Mouse (Mus musculus): ENCODE measurements around the gene Mapkap1. TPM values are rescaled to one million over a fixed set of nuclear protein-coding genes. Genes with fewer than 3 reads are reported as not detected.
"Not testable (repeated sequence)": the region's sequence is repeated elsewhere in the genome, so short reads cannot be mapped to it uniquely, and the experiment has no call there.

Mapkap1 gene
- polyA plus RNA-seq, 1 experiment from 2014 or later: 54.5 TPM

DNA sequence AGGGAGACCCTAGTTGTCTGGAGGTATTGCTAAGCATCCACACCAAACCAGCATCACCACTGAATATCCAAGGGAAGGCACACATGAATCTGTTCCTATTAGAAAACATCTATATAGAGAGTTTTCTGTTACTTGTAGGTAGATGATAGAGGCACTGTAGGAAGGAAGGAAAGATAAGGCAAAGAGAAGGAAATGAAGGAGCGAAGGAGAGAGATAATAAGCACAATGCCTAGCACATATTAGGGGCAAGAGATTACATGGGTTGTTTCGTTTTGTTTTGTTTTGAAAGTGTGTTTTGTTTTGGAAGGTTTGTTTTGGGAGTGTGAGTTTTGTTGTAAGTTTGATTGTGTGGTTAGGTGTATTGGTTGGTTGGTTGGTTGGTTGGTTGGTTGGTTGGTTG lies 27.6 kb upstream of the Mapkap1 start:
- ATAC-seq (ENCODE audit: extremely low read depth, insufficient number of reproducible peaks, low FRiP score, low TSS enrichment): no peak

DNA sequence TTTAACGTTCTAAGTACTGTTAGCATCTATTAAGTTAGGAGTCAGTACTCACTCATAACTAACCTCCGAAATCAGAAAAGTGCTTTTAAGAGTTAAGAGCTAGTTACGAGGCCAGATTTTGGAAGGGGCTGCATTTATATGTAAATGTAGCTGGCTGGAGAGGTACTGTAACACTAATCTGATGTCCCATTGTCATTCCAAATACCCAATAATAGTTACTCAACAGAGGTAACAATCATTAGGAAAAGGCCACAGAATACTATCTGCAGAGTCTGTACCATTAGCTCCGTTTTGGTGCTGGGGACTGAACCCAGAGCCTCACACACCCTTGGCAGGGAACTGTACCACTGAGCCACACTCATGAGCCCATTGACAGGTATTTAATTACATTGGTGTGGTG lies 7.0 kb upstream of the Mapkap1 start:
- WGBS: 51% methylated on average over 4 of the region's 4 CpGs
- no peak overlapping the region for H3K4me2 ChIP-seq
- H3K27me3 ChIP-seq (replicated peaks): no peaks in the 10 kb centered on the region
- H3K9me3 ChIP-seq: no peaks in the 10 kb centered on the region
- H3K4me3 ChIP-seq: no peak overlapping the region
- no peak overlapping the region for H3K27ac ChIP-seq (replicated peaks)
- no peak for ATAC-seq (ENCODE audit: extremely low read depth, insufficient number of reproducible peaks, low FRiP score, low TSS enrichment)
- H3K4me1 ChIP-seq: no peaks in the 10 kb centered on the region
- no peaks in the 10 kb centered on the region for H3K36me3 ChIP-seq
- H3K9ac ChIP-seq: no peak overlapping the region

More for the DNA sequence above, 27.6 kb upstream of the Mapkap1 start:
- no peak overlapping the region for H3K4me2 ChIP-seq
- WGBS: 60% methylated on average over 2 of the region's 2 CpGs
- H3K4me3 ChIP-seq: no peak overlapping the region
- H3K36me3 ChIP-seq: no peaks in the 10 kb centered on the region
- peaks cover under 1% of the 10 kb centered on the region for H3K4me1 ChIP-seq
- no peak overlapping the region for H3K9ac ChIP-seq
- H3K27ac ChIP-seq (replicated peaks): no peak overlapping the region
- H3K27me3 ChIP-seq (replicated peaks): no peaks in the 10 kb centered on the region
- H3K9me3 ChIP-seq: no peaks in the 10 kb centered on the region

DNA sequence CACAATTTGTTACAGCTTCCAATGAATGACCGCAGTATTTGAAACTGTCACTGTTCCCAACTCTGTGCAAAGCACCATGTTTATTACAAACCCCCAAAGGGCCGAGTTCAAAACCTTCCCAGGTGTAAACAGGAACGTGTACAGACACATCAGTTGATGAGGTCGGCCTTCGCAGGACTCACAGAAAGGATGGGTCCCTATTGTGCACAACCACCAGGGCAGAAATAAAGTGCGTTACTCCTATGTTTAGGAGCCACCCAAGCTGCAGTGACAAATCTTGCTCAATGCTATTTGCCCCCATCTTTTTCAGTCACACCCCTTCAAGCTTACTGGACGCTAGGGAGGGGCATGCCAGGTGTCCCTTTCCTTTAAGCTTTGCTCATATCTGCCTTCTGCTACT lies 1.0 kb downstream of the Mapkap1 start:
- Histone ChIP-seq H3K9ac (peak overlapping the region; percentile 94), H3K4me3 (peak overlapping the region; percentile 86), H3K27ac (replicated peaks) (no peak overlapping the region), H3K36me3 (no peaks in the 10 kb centered on the region), H3K4me1 (peaks cover 21% of the 10 kb centered on the region), H3K4me2 (peak overlapping the region; percentile 84), H3K27me3 (replicated peaks) (no peaks in the 10 kb centered on the region), H3K9me3 (no peaks in the 10 kb centered on the region)
- ATAC-seq (ENCODE audit: extremely low read depth, insufficient number of reproducible peaks, low FRiP score, low TSS enrichment): no peak
- 41% methylated on average over 7 of the region's 7 CpGs for WGBS

DNA sequence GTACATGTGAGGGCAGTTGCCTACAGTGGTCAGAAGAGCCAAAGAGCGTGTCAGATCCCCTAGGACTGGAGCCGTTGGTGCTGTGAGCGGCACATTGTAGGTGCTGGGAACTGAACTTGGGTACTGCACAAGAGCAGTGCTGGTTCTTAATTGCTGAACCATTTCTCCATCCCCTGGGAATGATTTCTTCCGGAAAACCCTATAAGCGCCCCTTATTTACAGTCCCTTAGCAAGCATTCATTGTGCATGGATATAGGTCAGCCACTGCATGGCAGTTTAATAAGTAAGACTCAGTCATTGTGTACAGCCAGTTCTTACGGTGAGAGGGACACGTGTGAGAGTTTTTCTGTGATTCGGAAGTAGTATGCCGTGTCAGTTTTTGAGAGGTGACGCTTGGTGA lies 1.8 kb downstream of the Mapkap1 start:
- WGBS: 89% methylated on average over 10 of the region's 10 CpGs
- peak overlapping the region; percentile 84; the same call in 1 of the 2 replicates for H3K4me2 ChIP-seq
- ATAC-seq (ENCODE audit: extremely low read depth, insufficient number of reproducible peaks, low FRiP score, low TSS enrichment): no peak

DNA sequence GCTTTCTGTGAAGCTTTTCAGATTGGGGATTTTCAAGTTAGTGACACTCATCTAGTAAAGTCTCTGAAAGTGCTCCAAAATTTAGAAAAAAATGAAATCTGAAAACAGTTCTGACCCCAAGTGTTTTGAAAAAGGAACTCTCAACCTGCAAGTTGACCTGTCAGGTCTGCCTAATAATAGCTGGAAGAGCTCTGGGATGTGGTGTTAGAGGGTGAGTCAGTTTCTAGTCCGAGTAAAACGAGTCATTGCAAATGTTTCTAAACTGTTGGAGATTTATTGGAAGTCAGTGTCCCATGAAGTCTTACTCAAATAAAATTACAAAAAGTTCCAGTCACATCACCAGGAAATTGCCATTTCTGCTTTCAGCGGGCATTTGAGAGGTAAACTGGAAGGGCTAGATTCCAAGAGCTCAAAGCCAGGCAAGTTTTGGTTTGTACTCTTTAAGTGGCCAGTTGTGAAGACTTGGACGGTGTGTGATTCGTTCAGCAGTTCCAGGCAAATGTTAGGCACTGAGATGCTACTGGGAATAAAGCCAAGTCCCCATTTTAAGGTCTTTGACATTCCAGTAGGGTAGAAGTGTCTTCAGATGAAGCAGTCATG lies 3.3 kb downstream of the Mapkap1 start:
- Histone ChIP-seq H3K27ac (replicated peaks) (no peak overlapping the region), H3K4me1 (peaks cover 21% of the 10 kb centered on the region), H3K9ac (no peak overlapping the region), H3K4me3 (no peak overlapping the region), H3K36me3 (no peaks in the 10 kb centered on the region), H3K9me3 (no peaks in the 10 kb centered on the region), H3K4me2 (no peak overlapping the region), H3K27me3 (replicated peaks) (no peaks in the 10 kb centered on the region)
- WGBS: 64% methylated on average over 5 of the region's 5 CpGs
- ATAC-seq (ENCODE audit: extremely low read depth, insufficient number of reproducible peaks, low FRiP score, low TSS enrichment): no peak

More for the DNA sequence above, 1.8 kb downstream of the Mapkap1 start:
- Histone ChIP-seq H3K9me3 (no peaks in the 10 kb centered on the region), H3K9ac (no peak overlapping the region), H3K36me3 (no peaks in the 10 kb centered on the region), H3K4me1 (peaks cover 21% of the 10 kb centered on the region), H3K27me3 (replicated peaks) (no peaks in the 10 kb centered on the region), H3K4me3 (0 out of 2 replicates have a peak overlapping the region, but pooled peaks have one; percentile 86), H3K27ac (replicated peaks) (no peak overlapping the region)

DNA sequence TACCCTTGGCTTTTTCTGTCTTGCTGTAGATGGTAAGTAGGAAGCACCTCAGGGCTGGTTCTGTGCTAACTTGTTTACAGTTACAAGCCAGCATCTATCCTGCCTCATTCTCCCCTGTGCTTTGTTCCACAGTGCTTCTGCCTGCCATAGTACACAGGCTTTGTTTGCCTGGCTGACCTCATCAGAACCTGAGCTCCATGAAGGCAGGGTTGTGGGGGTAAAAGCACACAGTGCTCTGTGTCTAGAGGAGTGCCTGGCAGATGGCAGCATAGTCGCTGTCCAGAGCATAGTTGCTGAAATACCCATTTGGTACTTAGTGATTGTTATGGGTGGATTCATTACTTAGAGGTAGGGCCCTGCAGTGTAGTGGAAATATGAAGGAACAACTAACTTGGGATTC lies 13.7 kb downstream of the Mapkap1 start:
- Histone ChIP-seq H3K4me3 (no peak overlapping the region), H3K9ac (no peak overlapping the region), H3K27me3 (replicated peaks) (no peaks in the 10 kb centered on the region), H3K4me1 (peaks cover 14% of the 10 kb centered on the region), H3K9me3 (no peaks in the 10 kb centered on the region), H3K4me2 (no peak overlapping the region), H3K27ac (replicated peaks) (no peak overlapping the region), H3K36me3 (peaks cover 17% of the 10 kb centered on the region)
- WGBS: 46% methylated on average over 1 of the region's 1 CpGs
- no peak for ATAC-seq (ENCODE audit: extremely low read depth, insufficient number of reproducible peaks, low FRiP score, low TSS enrichment)

DNA sequence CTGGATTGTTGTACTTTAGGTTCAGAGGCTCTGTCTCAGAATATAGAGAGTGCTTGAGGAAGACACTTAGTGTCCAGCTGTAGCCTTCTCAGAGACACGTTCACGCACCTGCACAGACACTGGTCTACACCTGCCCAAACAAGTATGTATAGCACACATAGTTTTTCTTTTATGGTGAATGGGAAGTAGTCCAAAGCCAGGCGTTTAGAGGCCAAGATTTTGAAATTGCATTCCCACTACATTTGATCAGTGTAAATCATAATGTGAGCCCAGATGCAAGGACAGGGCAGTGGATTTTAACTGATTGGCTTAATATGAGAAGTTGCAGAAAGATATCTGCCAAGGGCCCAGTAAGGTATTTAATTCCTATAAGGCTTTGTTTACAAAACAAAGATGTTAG lies 17.6 kb downstream of the Mapkap1 start:
- H3K9ac ChIP-seq: no peak overlapping the region
- ATAC-seq (ENCODE audit: extremely low read depth, insufficient number of reproducible peaks, low FRiP score, low TSS enrichment): no peak
- 89% methylated on average over 3 of the region's 3 CpGs for WGBS
- H3K27me3 ChIP-seq (replicated peaks): no peaks in the 10 kb centered on the region
- no peak overlapping the region for H3K4me2 ChIP-seq
- no peak overlapping the region for H3K4me3 ChIP-seq
- no peaks in the 10 kb centered on the region for H3K9me3 ChIP-seq
- 0 out of 2 replicates have a peak, but pooled peaks cover 7% of the 10 kb centered on the region for H3K4me1 ChIP-seq
- peaks cover 16% of the 10 kb centered on the region for H3K36me3 ChIP-seq
- H3K27ac ChIP-seq (replicated peaks): no peak overlapping the region

DNA sequence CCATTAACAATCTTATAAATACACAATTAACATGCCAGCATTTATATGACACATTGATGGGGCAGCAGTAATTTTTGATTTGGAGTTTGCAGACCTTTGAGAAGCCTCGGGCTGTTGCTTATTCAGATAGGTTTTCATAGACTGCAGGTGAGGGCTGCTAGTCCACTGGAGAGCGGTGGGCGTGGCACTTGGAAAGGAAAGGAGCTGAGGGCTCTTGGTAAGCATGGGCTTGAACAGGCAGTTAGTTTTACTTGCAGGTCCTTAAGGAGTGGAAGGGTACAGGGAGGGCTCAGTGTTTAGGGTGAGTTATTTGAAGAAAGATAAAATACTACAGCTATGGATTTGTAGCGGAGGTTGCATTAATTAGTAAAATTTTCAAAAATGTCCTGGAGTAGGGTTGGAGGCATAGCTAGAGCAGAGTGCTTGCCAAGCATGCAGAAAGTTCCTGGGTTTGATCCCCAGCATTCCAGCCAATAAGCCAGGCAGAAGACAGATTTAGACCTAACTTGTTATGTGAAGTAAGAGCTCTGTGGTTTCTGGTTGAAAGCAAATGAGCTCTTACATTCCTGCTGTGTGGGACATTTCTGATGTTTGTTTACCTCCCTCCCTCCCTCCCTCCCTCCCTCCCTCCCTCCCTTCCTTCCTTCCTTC lies 19.1 kb downstream of the Mapkap1 start:
- peaks cover 9% of the 10 kb centered on the region for H3K36me3 ChIP-seq
- H3K27me3 ChIP-seq (replicated peaks): no peaks in the 10 kb centered on the region
- no peak overlapping the region for H3K4me3 ChIP-seq
- no peaks in the 10 kb centered on the region for H3K9me3 ChIP-seq
- 81% methylated on average over 4 of the region's 4 CpGs for WGBS
- no peak overlapping the region for H3K4me2 ChIP-seq
- no peak for ATAC-seq (ENCODE audit: extremely low read depth, insufficient number of reproducible peaks, low FRiP score, low TSS enrichment)
- no peak overlapping the region for H3K9ac ChIP-seq
- H3K4me1 ChIP-seq: 0 out of 2 replicates have a peak, but pooled peaks cover 3% of the 10 kb centered on the region
- no peak overlapping the region for H3K27ac ChIP-seq (replicated peaks)

DNA sequence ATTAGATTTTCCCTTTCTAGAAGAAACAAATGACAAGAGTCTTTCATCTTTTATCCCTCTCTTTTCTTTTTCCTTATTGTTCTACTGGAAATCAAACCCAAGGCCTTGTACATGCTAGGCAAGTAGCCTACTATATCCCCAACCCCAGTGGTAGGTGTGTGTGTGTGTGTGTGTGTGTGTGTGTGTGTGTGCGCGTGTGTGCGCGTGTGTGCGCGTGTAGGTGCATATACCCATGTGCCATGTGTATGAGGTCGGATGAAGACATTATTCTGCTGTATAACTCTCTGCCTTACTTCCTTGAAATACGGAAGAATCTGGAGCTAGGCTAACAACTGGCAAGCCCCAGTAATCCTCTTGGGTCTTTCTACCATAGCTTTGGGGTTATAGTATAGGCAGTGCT lies 24.1 kb downstream of the Mapkap1 start:
- Histone ChIP-seq H3K9ac (no peak overlapping the region), H3K4me2 (no peak overlapping the region), H3K4me1 (0 out of 2 replicates have a peak, but pooled peaks cover 2% of the 10 kb centered on the region), H3K9me3 (no peaks in the 10 kb centered on the region), H3K27me3 (replicated peaks) (no peaks in the 10 kb centered on the region), H3K27ac (replicated peaks) (no peak overlapping the region), H3K4me3 (no peak overlapping the region), H3K36me3 (peaks cover 15% of the 10 kb centered on the region)
- WGBS: 92% methylated on average over 8 of the region's 8 CpGs
- no peak for ATAC-seq (ENCODE audit: extremely low read depth, insufficient number of reproducible peaks, low FRiP score, low TSS enrichment)

DNA sequence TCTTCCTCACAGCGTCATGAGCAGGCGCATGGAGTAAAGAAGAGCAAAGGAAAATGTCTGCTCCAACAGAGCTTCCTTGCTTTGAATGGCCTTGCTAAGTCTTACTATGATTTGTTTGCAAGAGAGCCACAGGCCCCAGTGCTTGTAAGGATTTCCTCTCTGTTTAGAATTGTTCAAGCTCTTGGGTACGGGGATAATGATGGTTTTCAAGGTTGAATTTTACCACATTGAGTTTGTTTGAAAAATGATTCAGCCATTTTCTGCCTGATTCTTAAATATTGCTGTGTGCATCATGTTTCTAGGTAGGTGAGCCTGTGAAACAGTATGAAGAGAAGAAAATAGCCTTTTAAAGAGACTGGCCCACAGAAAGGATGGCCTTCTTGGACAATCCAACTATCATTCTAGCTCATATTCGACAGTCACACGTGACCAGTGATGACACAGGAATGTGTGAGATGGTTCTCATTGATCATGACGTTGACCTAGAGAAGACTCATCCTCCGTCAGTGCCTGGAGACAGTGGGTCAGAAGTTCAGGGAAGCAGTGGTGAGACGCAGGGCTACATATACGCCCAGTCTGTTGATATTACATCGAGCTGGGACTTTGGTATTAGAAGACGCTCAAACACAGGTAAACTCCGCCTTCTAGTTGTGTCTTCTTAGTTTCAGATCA lies 25.3 kb downstream of the Mapkap1 start:
- Histone ChIP-seq H3K9me3 (no peaks in the 10 kb centered on the region), H3K27ac (replicated peaks) (no peak overlapping the region), H3K36me3 (peaks cover 24% of the 10 kb centered on the region), H3K4me1 (no peaks in the 10 kb centered on the region), H3K9ac (no peak overlapping the region), H3K4me2 (no peak overlapping the region), H3K27me3 (replicated peaks) (no peaks in the 10 kb centered on the region), H3K4me3 (no peak overlapping the region)
- ATAC-seq (ENCODE audit: extremely low read depth, insufficient number of reproducible peaks, low FRiP score, low TSS enrichment): no peak
- WGBS: 92% methylated on average over 12 of the region's 12 CpGs

DNA sequence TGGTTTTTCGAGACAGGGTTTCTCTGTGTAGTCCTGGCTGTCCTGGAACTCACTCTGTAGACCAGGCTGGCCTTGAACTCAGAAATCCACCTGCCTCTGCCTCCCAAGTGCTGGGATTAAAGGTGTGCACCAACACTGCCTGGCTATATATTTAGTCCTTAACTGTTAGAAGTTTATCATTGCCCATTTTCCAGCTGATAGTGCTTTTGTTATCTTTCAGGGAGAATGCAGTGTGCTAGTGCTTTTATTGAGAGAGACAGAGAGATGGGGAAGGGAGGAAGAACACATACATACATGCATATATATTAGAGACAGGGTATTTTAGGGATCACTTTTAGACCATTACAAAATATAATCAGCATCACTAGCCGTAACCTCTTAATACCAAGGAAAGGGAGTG lies 26.3 kb downstream of the Mapkap1 start:
- H3K27me3 ChIP-seq (replicated peaks): not testable (repeated sequence)
- 54% methylated on average over 2 of the region's 2 CpGs for WGBS

More for the DNA sequence above, 26.3 kb downstream of the Mapkap1 start:
- not testable (repeated sequence) for H3K27ac ChIP-seq (replicated peaks); H3K4me2 ChIP-seq; H3K4me3 ChIP-seq; H3K9me3 ChIP-seq; H3K9ac ChIP-seq; H3K4me1 ChIP-seq; ATAC-seq (ENCODE audit: extremely low read depth, insufficient number of reproducible peaks, low FRiP score, low TSS enrichment)
- H3K36me3 ChIP-seq: peaks cover 35% of the 10 kb centered on the region

Data from heart, embryonic 13.5 days (tissue).